In genomic region chr7:132284795-132285194, GRCm38 (mm10) we compare ENCODE assay signal across 11 mouse cellular contexts. TPM values are rescaled to one million over a fixed set of nuclear protein-coding genes. Genes with fewer than 3 reads are reported as not detected.
DNase-seq lines count a peak whose midpoint lies in the region; ATAC-seq and TF ChIP-seq lines count a peak whose summit lies in the region.
"Had no signal": no experiment of that assay in that cellular context is flagged by ENCODE, and none has a peak within 500 bp of the region (broad histone marks: within the 10 kb centered on the region; RNA-seq: fewer than 3 reads in every experiment).

No protein-coding gene starts in this region.

- no peaks in the 10 kb centered on the region for H3K9me3 ChIP-seq in midbrain, embryonic 10.5 days (replicated peaks)
- H3K9me3 ChIP-seq in midbrain, embryonic 16.5 days (replicated peaks; ENCODE audit: control insufficient read depth, low read length, poor library complexity, severe bottlenecking), result no peaks in the 10 kb centered on the region
- H3K9me3 ChIP-seq in stomach, postnatal 0 days (ENCODE audit: control insufficient read depth, low read length), result no peaks in the 10 kb centered on the region
- no peaks in the 10 kb centered on the region for H3K9me3 ChIP-seq in kidney, embryonic 16.5 days (ENCODE audit: low read length)
- H3K9me3 ChIP-seq: liver, embryonic 12.5 days had no signal

- peak overlapping the region; percentile 81 for H3K27ac ChIP-seq in midbrain, embryonic 10.5 days (replicated peaks)
- no peak overlapping the region for H3K27ac ChIP-seq in midbrain, embryonic 16.5 days (ENCODE audit: low read length)
- peak overlapping the region; percentile 79 for H3K27ac ChIP-seq in stomach, postnatal 0 days (replicated peaks)
- no peak overlapping the region for H3K27ac ChIP-seq in kidney, embryonic 16.5 days (ENCODE audit: low read length)
- H3K27ac ChIP-seq: liver, embryonic 12.5 days had no signal

- no peak for TF ChIP-seq EP300 in stomach, postnatal 0 days (optimal IDR thresholded peaks at IDR 0.05)

- no peak for ATAC-seq in midbrain, embryonic 16.5 days
- no peak for ATAC-seq in stomach, postnatal 0 days (ENCODE audit: low FRiP score, low TSS enrichment)
- no peak for ATAC-seq in kidney, embryonic 16.5 days (ENCODE audit: low FRiP score, low TSS enrichment)
- ATAC-seq: liver, embryonic 12.5 days had no signal

- no peak overlapping the region for H3K4me2 ChIP-seq in midbrain, embryonic 16.5 days (ENCODE audit: low read length)
- no peak overlapping the region for H3K4me2 ChIP-seq in stomach, postnatal 0 days (replicated peaks; ENCODE audit: low read depth)
- H3K4me2 ChIP-seq in kidney, embryonic 16.5 days (replicated peaks; ENCODE audit: low read depth, low read length), result no peak overlapping the region
- H3K4me2 ChIP-seq: liver, embryonic 12.5 days had no signal

- no peak overlapping the region for H3K9ac ChIP-seq in midbrain, embryonic 16.5 days (ENCODE audit: low read depth, low read length)
- no peak overlapping the region for H3K9ac ChIP-seq in stomach, postnatal 0 days (ENCODE audit: low read length)
- no peak overlapping the region for H3K9ac ChIP-seq in kidney, embryonic 16.5 days (replicated peaks; ENCODE audit: low read length)
- H3K9ac ChIP-seq: liver, embryonic 12.5 days had no signal

- no peak for TF ChIP-seq CTCF in stomach, postnatal 0 days (IDR thresholded peaks at IDR 0.05; ENCODE audit: low read depth)

- H3K36me3 ChIP-seq in midbrain, embryonic 10.5 days, result peaks cover 3% of the 10 kb centered on the region; the same call in 1 of the 2 replicates
- no peaks in the 10 kb centered on the region for H3K36me3 ChIP-seq in midbrain, embryonic 16.5 days (ENCODE audit: control insufficient read depth, insufficient read depth, low read length)
- no peaks in the 10 kb centered on the region for H3K36me3 ChIP-seq in stomach, postnatal 0 days (ENCODE audit: control insufficient read depth, insufficient read depth, low read length)
- no peaks in the 10 kb centered on the region for H3K36me3 ChIP-seq in kidney, embryonic 16.5 days (ENCODE audit: insufficient read depth, low read length)
- H3K36me3 ChIP-seq: G1E; liver, embryonic 12.5 days had no signal

- DNase-seq in midbrain, embryonic 10.5 days (ENCODE audit: low spot score), result no peak
- DNase-seq in gonadal fat pad, adult 2 months (ENCODE audit: low read depth), result peak; percentile 86
- peak; percentile 43 to 45 for DNase-seq in layer of hippocampus, postnatal 25 days (ENCODE audit: extremely low spot score in 1 of 2, low spot score in 1 of 2)
- no peak for DNase-seq in stomach, postnatal 0 days (ENCODE audit: low spot score)
- DNase-seq in thymus, postnatal 14 days, result no peak
- DNase-seq in heart, adult 9 months (ENCODE audit: low spot score in 2 of 2), result no peak
- DNase-seq: heart, postnatal 36 days had no signal

- H3K4me1 ChIP-seq in midbrain, embryonic 10.5 days, result peaks cover 75% of the 10 kb centered on the region
- H3K4me1 ChIP-seq in midbrain, embryonic 16.5 days (ENCODE audit: control insufficient read depth, insufficient read depth, low read length), result peaks cover 14% of the 10 kb centered on the region
- H3K4me1 ChIP-seq in stomach, postnatal 0 days (replicated peaks; ENCODE audit: control insufficient read depth, insufficient read depth), result peaks cover 22% of the 10 kb centered on the region
- H3K4me1 ChIP-seq in kidney, embryonic 16.5 days (ENCODE audit: insufficient read depth, low read length), result peaks cover 74% of the 10 kb centered on the region

- H3K4me3 ChIP-seq in midbrain, embryonic 10.5 days, result no peak overlapping the region
- H3K4me3 ChIP-seq in midbrain, embryonic 16.5 days (ENCODE audit: low read depth, low read length), result no peak overlapping the region
- no peak overlapping the region for H3K4me3 ChIP-seq in stomach, postnatal 0 days (ENCODE audit: low read depth, low read length)
- no peak overlapping the region for H3K4me3 ChIP-seq in kidney, embryonic 16.5 days (ENCODE audit: low read length)
- H3K4me3 ChIP-seq: liver, embryonic 12.5 days had no signal

- no peaks in the 10 kb centered on the region for H3K27me3 ChIP-seq in midbrain, embryonic 10.5 days (ENCODE audit: low read depth, poor library complexity, severe bottlenecking)
- H3K27me3 ChIP-seq in midbrain, embryonic 16.5 days (ENCODE audit: control insufficient read depth, insufficient read depth, low read depth, low read length), result no peaks in the 10 kb centered on the region
- no peaks in the 10 kb centered on the region for H3K27me3 ChIP-seq in stomach, postnatal 0 days (ENCODE audit: control insufficient read depth, insufficient read depth, low read length)
- H3K27me3 ChIP-seq in kidney, embryonic 16.5 days (ENCODE audit: insufficient read depth, low read length), result no peaks in the 10 kb centered on the region
- H3K27me3 ChIP-seq: liver, embryonic 12.5 days had no signal

- 50% methylated on average over 1 of the region's 1 CpGs for WGBS in midbrain, embryonic 10.5 days
- WGBS in midbrain, embryonic 16.5 days, result 0% methylated on average over 1 of the region's 1 CpGs
- WGBS in stomach, postnatal 0 days, result 47% methylated on average over 1 of the region's 1 CpGs
- WGBS in kidney, embryonic 16.5 days, result 24% methylated on average over 1 of the region's 1 CpGs

RNA-seq across cellular contexts. Expression of gene Chst15, which starts 32.2 kb away (rescaled TPM):
- 14.2 and 18.7 TPM in 2 replicates for polyA plus RNA-seq in midbrain, embryonic 10.5 days (2016; fragmentation: Nextera tagmentation; extraction: Ambion mirVana)
- 11.6 and 12.6 TPM in 2 replicates for polyA plus RNA-seq in midbrain, embryonic 16.5 days (2015; fragmentation: Nextera tagmentation; extraction: Ambion mirVana)
- polyA plus RNA-seq in gonadal fat pad, adult 2 months (2012; rRNA removed), result 7.3 and 11.1 TPM in 2 replicates
- total RNA-seq in layer of hippocampus, postnatal 25 days (2021), result 10 to 100 TPM; 34.9 to 46.1 TPM
- polyA plus RNA-seq in stomach, postnatal 0 days (2015; fragmentation: Nextera tagmentation; extraction: Ambion mirVana), result 11.5 and 12.1 TPM in 2 replicates
- polyA plus RNA-seq in kidney, embryonic 16.5 days (2015; fragmentation: Nextera tagmentation; extraction: Ambion mirVana), result 19.7 and 21.0 TPM in 2 replicates
- polyA plus RNA-seq: G1E had no signal

Comparison
In these comparisons a context has a peak if more than half of its experiments do, and no peak if none do; other contexts are left out.
1. H3K27ac ChIP-seq: peak in midbrain, embryonic 10.5 days (single experiment) and stomach, postnatal 0 days (single experiment); none in midbrain, embryonic 16.5 days (single experiment) and kidney, embryonic 16.5 days (single experiment).
2. DNase-seq: peak in gonadal fat pad, adult 2 months (single experiment) and layer of hippocampus, postnatal 25 days (2 of 2); none in midbrain, embryonic 10.5 days (single experiment), stomach, postnatal 0 days (single experiment), thymus, postnatal 14 days (single experiment) and heart, adult 9 months (0 of 2).